Mouse (Mus musculus): Measurements from ENCODE around the gene Olfr469. TPM values are rescaled to one million over a fixed set of nuclear protein-coding genes. Genes with fewer than 3 reads are reported as not detected.
"Not testable (repeated sequence)": the region's sequence is repeated elsewhere in the genome, so short reads cannot be mapped to it uniquely, and the experiment has no call there.

Olfr469 gene
- polyA plus RNA-seq (2014; fragmentation: Nextera tagmentation; extraction: Ambion mirVana) = not detected in 2 replicates

GRCm38 (mm10) chr7:107825441-107825840, at the start of gene Olfr469:
Gene Olfr469 (minus strand): TSS chr7:107825541.
- H3K4me1 ChIP-seq (replicated peaks; ENCODE audit: control insufficient read depth, insufficient read depth, low read length); H3K27me3 ChIP-seq (ENCODE audit: control insufficient read depth, insufficient read depth, low read length); DNase-seq (ENCODE audit: low spot score); H3K36me3 ChIP-seq (replicated peaks; ENCODE audit: control insufficient read depth, insufficient read depth); H3K4me2 ChIP-seq (replicated peaks); H3K9me3 ChIP-seq (ENCODE audit: control insufficient read depth, low read length); H3K9ac ChIP-seq; H3K27ac ChIP-seq; H3K4me3 ChIP-seq (replicated peaks; ENCODE audit: low read length); ATAC-seq (ENCODE audit: low FRiP score): not testable (repeated sequence)

GRCm38 (mm10) chr7:107847390-107847789, 22.0 kb upstream of the Olfr469 start, which contains the start of gene Olfr470:
Gene Olfr470 (minus strand): TSS chr7:107847490.
- H3K4me1 ChIP-seq (replicated peaks; ENCODE audit: control insufficient read depth, insufficient read depth, low read length); H3K36me3 ChIP-seq (replicated peaks; ENCODE audit: control insufficient read depth, insufficient read depth); H3K9ac ChIP-seq; H3K9me3 ChIP-seq (ENCODE audit: control insufficient read depth, low read length); H3K4me3 ChIP-seq (replicated peaks; ENCODE audit: low read length); DNase-seq (ENCODE audit: low spot score); H3K27me3 ChIP-seq (ENCODE audit: control insufficient read depth, insufficient read depth, low read length); ATAC-seq (ENCODE audit: low FRiP score); H3K4me2 ChIP-seq (replicated peaks); H3K27ac ChIP-seq: not testable (repeated sequence)
- WGBS = 88% methylated on average over 1 of the region's 1 CpGs

DNA sequence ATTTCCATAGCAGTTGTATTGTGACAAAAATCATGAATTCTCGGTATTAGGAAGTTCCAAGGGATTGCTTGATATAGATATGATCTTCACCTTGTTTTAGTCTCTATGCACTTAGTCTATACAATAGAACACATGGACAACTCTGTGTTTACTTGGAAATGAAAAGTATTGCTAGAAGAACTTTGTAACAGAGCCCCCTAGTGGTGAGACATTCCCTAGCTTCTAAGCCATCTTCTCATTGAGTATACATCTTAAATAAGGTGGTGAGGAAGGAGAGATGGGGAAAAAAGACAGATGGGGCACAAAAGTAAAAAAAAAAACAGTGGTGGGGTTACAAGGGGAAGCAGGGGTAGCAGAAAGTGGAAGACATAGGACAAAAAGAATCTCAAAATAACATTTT, 16.4 kb upstream of the Olfr469 start:
- peak; percentile 30 for DNase-seq (ENCODE audit: low spot score)
- H3K9me3 ChIP-seq (ENCODE audit: control insufficient read depth, low read length) = no peaks in the 10 kb centered on the region
- WGBS = 80% methylated on average over 1 of the region's 1 CpGs

DNA sequence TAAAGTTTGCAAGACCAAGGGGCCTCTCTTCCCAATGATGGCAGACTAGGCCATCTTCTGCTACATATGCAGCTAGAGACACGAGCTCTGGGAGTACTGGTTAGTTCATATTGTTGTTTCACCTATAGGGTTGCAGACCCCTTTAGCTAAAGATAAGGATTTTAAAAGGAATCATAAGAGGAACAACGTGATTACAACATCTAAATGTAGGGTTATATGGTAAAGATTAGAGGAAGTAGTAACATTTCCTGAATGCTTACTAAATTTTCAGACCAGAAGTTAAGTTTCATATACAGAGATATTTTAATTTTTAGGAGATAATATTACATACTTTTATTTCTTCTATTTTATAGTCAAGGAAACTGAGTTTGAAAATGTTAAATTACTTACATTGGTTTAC, 1.5 kb downstream of the Olfr469 start:
- not testable (repeated sequence) for ATAC-seq (ENCODE audit: low FRiP score); H3K36me3 ChIP-seq (replicated peaks; ENCODE audit: control insufficient read depth, insufficient read depth)
- 55% methylated on average over 2 of the region's 2 CpGs for WGBS

More for the DNA sequence above, 16.4 kb upstream of the Olfr469 start:
- Histone ChIP-seq H3K4me2 (replicated peaks) (no peak overlapping the region), H3K27me3 (ENCODE audit: control insufficient read depth, insufficient read depth, low read length) (no peaks in the 10 kb centered on the region), H3K36me3 (replicated peaks; ENCODE audit: control insufficient read depth, insufficient read depth) (no peaks in the 10 kb centered on the region), H3K9ac (no peak overlapping the region), H3K4me1 (replicated peaks; ENCODE audit: control insufficient read depth, insufficient read depth, low read length) (no peaks in the 10 kb centered on the region), H3K4me3 (replicated peaks; ENCODE audit: low read length) (no peak overlapping the region), H3K27ac (no peak overlapping the region)
- no peak for ATAC-seq (ENCODE audit: low FRiP score)

GRCm38 (mm10) chr7:107819442-107819841, 5.9 kb downstream of the Olfr469 start:
- no peak for ATAC-seq (ENCODE audit: low FRiP score)
- Histone ChIP-seq H3K27me3 (ENCODE audit: control insufficient read depth, insufficient read depth, low read length) (no peaks in the 10 kb centered on the region), H3K36me3 (replicated peaks; ENCODE audit: control insufficient read depth, insufficient read depth) (no peaks in the 10 kb centered on the region), H3K4me2 (replicated peaks) (no peak overlapping the region), H3K4me3 (replicated peaks; ENCODE audit: low read length) (no peak overlapping the region), H3K27ac (no peak overlapping the region), H3K9me3 (ENCODE audit: control insufficient read depth, low read length) (no peaks in the 10 kb centered on the region), H3K4me1 (replicated peaks; ENCODE audit: control insufficient read depth, insufficient read depth, low read length) (no peaks in the 10 kb centered on the region), H3K9ac (no peak overlapping the region)
- peak; percentile 40 for DNase-seq (ENCODE audit: low spot score)

More for the DNA sequence above, 1.5 kb downstream of the Olfr469 start:
- not testable (repeated sequence) for H3K9ac ChIP-seq; H3K9me3 ChIP-seq (ENCODE audit: control insufficient read depth, low read length); H3K27ac ChIP-seq; H3K4me2 ChIP-seq (replicated peaks); H3K27me3 ChIP-seq (ENCODE audit: control insufficient read depth, insufficient read depth, low read length); H3K4me1 ChIP-seq (replicated peaks; ENCODE audit: control insufficient read depth, insufficient read depth, low read length); H3K4me3 ChIP-seq (replicated peaks; ENCODE audit: low read length); DNase-seq (ENCODE audit: low spot score)

DNA sequence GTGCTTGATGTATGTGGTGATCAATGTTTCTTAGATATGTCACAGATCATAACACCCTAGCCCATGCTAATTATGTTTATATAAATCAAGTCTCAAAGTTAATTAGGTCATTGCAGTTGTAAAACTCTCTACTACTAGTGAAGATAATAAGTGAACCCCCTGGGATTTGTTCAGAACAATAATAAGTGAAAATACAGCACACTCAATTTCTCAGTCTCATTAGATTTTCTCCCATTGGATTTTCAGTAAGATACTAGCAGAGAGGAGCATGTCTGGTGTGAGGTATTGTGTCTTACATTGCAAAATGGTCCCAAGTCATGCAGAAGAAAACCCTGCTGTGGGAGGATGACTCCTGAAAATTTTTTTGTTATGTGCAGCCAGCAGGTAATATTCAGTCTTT, 13.4 kb downstream of the Olfr469 start, which contains the start of gene Olfr467:
TSS of gene Olfr467 (plus strand) at position 301 of the 400 bp plus-strand sequence.
- Histone ChIP-seq H3K4me2 (replicated peaks) (no peak within 1 kb of the TSS), H3K4me1 (replicated peaks; ENCODE audit: control insufficient read depth, insufficient read depth, low read length) (no peaks in the 10 kb centered on the region), H3K27ac (no peak within 1 kb of the TSS), H3K27me3 (ENCODE audit: control insufficient read depth, insufficient read depth, low read length) (no peaks in the 10 kb centered on the region), H3K36me3 (replicated peaks; ENCODE audit: control insufficient read depth, insufficient read depth) (no peaks in the 10 kb centered on the region), H3K9ac (no peak within 1 kb of the TSS), H3K9me3 (ENCODE audit: control insufficient read depth, low read length) (no peaks in the 10 kb centered on the region), H3K4me3 (replicated peaks; ENCODE audit: low read length) (no peak within 1 kb of the TSS)
- no peak for ATAC-seq (ENCODE audit: low FRiP score)
- DNase-seq (ENCODE audit: low spot score) = no peak

GRCm38 (mm10) chr7:107802138-107802537, 23.2 kb downstream of the Olfr469 start:
- H3K27me3 ChIP-seq (ENCODE audit: control insufficient read depth, insufficient read depth, low read length) = no peaks in the 10 kb centered on the region
- H3K4me2 ChIP-seq (replicated peaks) = no peak overlapping the region
- no peaks in the 10 kb centered on the region for H3K36me3 ChIP-seq (replicated peaks; ENCODE audit: control insufficient read depth, insufficient read depth)
- H3K9ac ChIP-seq = no peak overlapping the region
- ATAC-seq (ENCODE audit: low FRiP score) = no peak
- 84% methylated on average over 3 of the region's 3 CpGs for WGBS
- no peak overlapping the region for H3K27ac ChIP-seq
- DNase-seq (ENCODE audit: low spot score) = no peak
- H3K9me3 ChIP-seq (ENCODE audit: control insufficient read depth, low read length) = peaks cover 4% of the 10 kb centered on the region; the same call in 1 of the 2 replicates
- no peaks in the 10 kb centered on the region for H3K4me1 ChIP-seq (replicated peaks; ENCODE audit: control insufficient read depth, insufficient read depth, low read length)
- no peak overlapping the region for H3K4me3 ChIP-seq (replicated peaks; ENCODE audit: low read length)

DNA sequence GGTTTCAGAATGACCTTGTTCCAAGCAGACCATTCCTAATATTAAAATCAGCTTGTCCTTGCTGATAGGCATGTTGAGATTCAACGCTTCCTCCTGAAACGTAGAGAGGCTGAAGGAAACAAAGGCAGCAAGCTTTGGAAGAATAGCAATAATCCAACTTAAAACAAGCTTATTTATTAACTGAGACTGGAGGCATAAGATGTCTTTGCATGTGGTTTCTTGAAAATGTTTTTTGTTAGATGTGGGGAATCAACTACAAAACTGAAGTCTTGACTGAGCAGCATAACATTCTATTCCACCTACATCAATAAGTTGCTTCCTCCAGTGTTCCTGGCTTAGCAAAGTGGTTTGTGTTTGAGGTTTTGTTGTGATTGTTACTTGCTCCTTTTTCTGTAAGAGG, 24.2 kb downstream of the Olfr469 start, which contains the start of gene Ovch2:
TSS of gene Ovch2 (minus strand) at position 101 of the 400 bp plus-strand sequence.
- H3K27me3 ChIP-seq (ENCODE audit: control insufficient read depth, insufficient read depth, low read length) = no peaks in the 10 kb centered on the region
- no peak for DNase-seq (ENCODE audit: low spot score)
- peaks cover 3% of the 10 kb centered on the region; the same call in 1 of the 2 replicates for H3K9me3 ChIP-seq (ENCODE audit: control insufficient read depth, low read length)
- no peak within 1 kb of the TSS for H3K4me2 ChIP-seq (replicated peaks)
- no peak for ATAC-seq (ENCODE audit: low FRiP score)
- H3K4me1 ChIP-seq (replicated peaks; ENCODE audit: control insufficient read depth, insufficient read depth, low read length) = no peaks in the 10 kb centered on the region
- H3K9ac ChIP-seq = no peak within 1 kb of the TSS
- no peaks in the 10 kb centered on the region for H3K36me3 ChIP-seq (replicated peaks; ENCODE audit: control insufficient read depth, insufficient read depth)
- no peak within 1 kb of the TSS for H3K27ac ChIP-seq
- no peak within 1 kb of the TSS for H3K4me3 ChIP-seq (replicated peaks; ENCODE audit: low read length)
- WGBS = 97% methylated on average over 2 of the region's 2 CpGs

- H3K4me3 ChIP-seq (replicated peaks; ENCODE audit: low read length) = no peak overlapping the region
- no peaks in the 10 kb centered on the region for H3K9me3 ChIP-seq (ENCODE audit: control insufficient read depth, low read length)
- ATAC-seq (ENCODE audit: low FRiP score) (no peak), DNase-seq (ENCODE audit: low spot score) (no peak)
- H3K9ac ChIP-seq = no peak overlapping the region
- no peak overlapping the region for H3K27ac ChIP-seq
- no peaks in the 10 kb centered on the region for H3K36me3 ChIP-seq (replicated peaks; ENCODE audit: control insufficient read depth, insufficient read depth)
- no peaks in the 10 kb centered on the region for H3K27me3 ChIP-seq (ENCODE audit: control insufficient read depth, insufficient read depth, low read length)
- WGBS = 85% methylated on average over 2 of the region's 2 CpGs
- H3K4me2 ChIP-seq (replicated peaks) = no peak overlapping the region
- H3K4me1 ChIP-seq (replicated peaks; ENCODE audit: control insufficient read depth, insufficient read depth, low read length) = no peaks in the 10 kb centered on the region
Measured at GRCm38 (mm10) chr7:107796500-107796899, 28.8 kb downstream of the Olfr469 start.
